Mouse (Mus musculus) embryonic facial prominence, embryonic 10.5 days (tissue): ENCODE measurements around the gene Ppp1r21. TPM values are rescaled to one million over a fixed set of nuclear protein-coding genes. Genes with fewer than 3 reads are reported as not detected.

ENCODE experiments used
- DNase-seq: peaks from one replicate; pipeline ENCODE4 v3.0.0-alpha.2; 2017; ENCODE audit warnings: low spot score
- H3K27ac ChIP-seq: fragments of 300-500 bp; sonication (generic); replicated peaks from 2 replicates; pipeline ENCODE4 v1.5.1; 2016; ENCODE audit warnings: mild to moderate bottlenecking
- H3K27me3 ChIP-seq: fragments of 300-500 bp; sonication (generic); replicated peaks from 2 replicates; pipeline ENCODE4 v1.6.1; 2016; ENCODE audit warnings: low read depth, mild to moderate bottlenecking; ENCODE audit not compliant: poor library complexity, severe bottlenecking
- H3K36me3 ChIP-seq: fragments of 300-500 bp; sonication (generic); replicated peaks from 2 replicates; pipeline ENCODE4 v1.6.1; 2016; ENCODE audit warnings: mild to moderate bottlenecking, moderate library complexity
- H3K4me1 ChIP-seq: fragments of 300-500 bp; sonication (generic); 2 replicates; pipeline ENCODE4 v1.6.1; 2016
- H3K4me3 ChIP-seq: fragments of 300-500 bp; sonication (generic); 2 replicates; pipeline ENCODE4 v1.5.1; 2016; ENCODE audit warnings: mild to moderate bottlenecking, moderate library complexity
- H3K9me3 ChIP-seq: fragments of 300-500 bp; sonication (generic); 2 replicates; pipeline ENCODE4 v1.6.1; 2016; ENCODE audit warnings: mild to moderate bottlenecking
- WGBS: fragments of 180-500 bp; shearing (Covaris S2); methylation state at CpG from one replicate; pipeline ENCODE4 v1.1.7; 2016; 5-methylcytosine and 5-hydroxymethylcytosine counted together
- polyA plus RNA-seq: library from polyadenylated mRNA; unstranded; fragments of >200 nt; fragmentation: Nextera tagmentation; extraction: Ambion mirVana; gene quantifications from 2 replicates; pipeline ENCODE4 v1.2.1, GENCODE M21; 2016

Gene Ppp1r21
- polyA plus RNA-seq, 1 experiment from 2014 or later = 17.9 TPM

DNA sequence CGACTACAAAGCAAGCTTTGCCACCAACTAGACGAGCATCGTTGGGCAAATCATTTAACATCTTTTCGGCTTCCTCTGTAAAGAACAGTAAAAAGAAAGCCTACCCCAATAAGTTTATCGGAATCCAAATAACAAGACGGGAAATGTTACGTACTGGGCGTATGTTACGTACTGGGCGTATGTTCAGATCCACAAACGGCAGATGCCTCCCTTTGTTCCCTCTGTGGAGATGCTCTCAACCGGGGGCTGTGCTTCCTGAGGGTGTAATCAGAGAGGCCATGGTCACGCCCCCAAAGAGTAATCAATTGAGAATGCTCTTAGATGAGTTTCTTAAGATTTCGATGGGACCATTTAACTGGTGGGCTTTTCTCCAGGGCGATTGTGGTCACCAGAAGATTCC is 79.4 kb downstream of the Ppp1r21 start:
- Histone ChIP-seq H3K4me3 (no peak overlapping the region), H3K4me1 (peaks cover 14% of the 10 kb centered on the region), H3K27me3 (no peaks in the 10 kb centered on the region), H3K27ac (no peak overlapping the region), H3K9me3 (no peaks in the 10 kb centered on the region), H3K36me3 (no peaks in the 10 kb centered on the region)
- WGBS = 80% methylated on average over 15 of the region's 15 CpGs
- no peak for DNase-seq

- 57% methylated on average over 2 of the region's 2 CpGs for WGBS
Observed at GRCm38 (mm10) chr17:88611057-88611456, 81.1 kb downstream of the Ppp1r21 start.

DNA sequence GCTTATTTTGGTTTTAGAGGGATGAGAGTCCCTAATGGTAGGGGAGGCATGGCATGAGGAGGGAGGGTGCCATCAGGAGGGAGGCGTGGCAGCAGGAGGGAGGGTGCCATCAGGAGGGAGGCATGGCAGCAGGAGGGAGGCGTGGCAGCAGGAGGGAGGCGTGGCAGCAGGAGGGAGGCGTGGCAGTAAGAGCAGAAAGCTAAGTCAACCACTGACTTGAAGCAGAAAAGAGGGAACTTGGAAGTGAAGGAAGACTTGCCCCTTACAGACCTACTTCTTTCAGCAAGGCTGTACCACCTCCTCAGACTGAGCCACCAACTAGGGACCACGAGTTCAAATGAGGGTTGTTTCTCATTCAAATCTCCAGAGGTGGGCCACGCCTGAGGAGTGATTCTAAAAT is 83.3 kb downstream of the Ppp1r21 start:
- 55% methylated on average over 6 of the region's 6 CpGs for WGBS
- Histone ChIP-seq H3K9me3 (no peaks in the 10 kb centered on the region), H3K36me3 (0 out of 2 replicates have a peak, but pooled peaks cover 6% of the 10 kb centered on the region), H3K27ac (no peak overlapping the region), H3K4me3 (no peak overlapping the region), H3K27me3 (no peaks in the 10 kb centered on the region), H3K4me1 (peaks cover 14% of the 10 kb centered on the region)
- DNase-seq = no peak

More at GRCm38 (mm10) chr17:88611057-88611456, 81.1 kb downstream of the Ppp1r21 start:
- peaks cover 14% of the 10 kb centered on the region for H3K4me1 ChIP-seq
- no peak for DNase-seq
- H3K4me3 ChIP-seq = no peak overlapping the region
- no peaks in the 10 kb centered on the region for H3K9me3 ChIP-seq
- no peak overlapping the region for H3K27ac ChIP-seq
- no peaks in the 10 kb centered on the region for H3K36me3 ChIP-seq
- H3K27me3 ChIP-seq = no peaks in the 10 kb centered on the region

DNA sequence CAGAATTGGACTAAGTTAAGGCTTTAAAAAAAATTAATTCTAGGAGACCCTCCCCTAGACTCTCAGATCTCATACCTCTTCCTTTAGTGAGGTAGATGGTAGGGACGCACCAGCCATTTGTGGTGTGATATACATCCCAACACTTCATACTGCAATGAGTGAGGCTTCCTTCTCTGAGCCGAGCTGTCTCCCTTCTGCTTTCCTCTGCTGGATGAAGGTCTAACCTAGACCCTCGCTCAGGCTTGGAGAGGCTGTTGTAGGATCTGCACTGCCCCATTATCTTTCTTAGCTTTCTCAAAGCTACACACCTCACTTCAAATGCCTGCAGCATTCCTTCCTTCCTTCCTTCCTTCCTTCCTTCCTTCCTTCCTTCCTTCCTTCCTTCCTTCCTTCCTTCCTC is 83.8 kb downstream of the Ppp1r21 start:
- Histone ChIP-seq H3K4me3 (no peak overlapping the region), H3K36me3 (0 out of 2 replicates have a peak, but pooled peaks cover 6% of the 10 kb centered on the region), H3K9me3 (no peaks in the 10 kb centered on the region), H3K4me1 (peaks cover 14% of the 10 kb centered on the region), H3K27me3 (no peaks in the 10 kb centered on the region), H3K27ac (no peak overlapping the region)
- WGBS = 92% methylated on average over 3 of the region's 3 CpGs
- DNase-seq = no peak

DNA sequence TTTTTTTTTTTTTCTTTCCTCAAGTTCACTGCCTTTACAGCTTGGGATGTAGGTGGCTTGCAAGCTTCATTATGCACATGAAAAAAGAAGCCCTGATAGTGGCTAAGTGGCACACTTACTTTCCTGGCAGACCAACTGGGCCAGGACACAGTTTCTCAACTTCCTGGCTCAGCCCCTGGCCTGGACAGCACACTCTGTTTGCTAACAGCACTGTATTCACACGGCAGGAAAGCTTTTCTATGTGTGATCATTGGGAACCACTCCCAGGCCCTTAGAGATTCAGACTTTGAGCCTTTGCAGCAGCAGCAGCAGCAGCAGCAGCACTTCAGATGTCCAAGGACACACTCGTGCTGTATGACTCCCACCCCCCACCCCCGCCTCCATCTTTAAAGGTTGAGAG is 84.3 kb downstream of the Ppp1r21 start:
- Histone ChIP-seq H3K36me3 (0 out of 2 replicates have a peak, but pooled peaks cover 6% of the 10 kb centered on the region), H3K27me3 (no peaks in the 10 kb centered on the region), H3K27ac (no peak overlapping the region), H3K4me1 (peaks cover 14% of the 10 kb centered on the region), H3K4me3 (no peak overlapping the region), H3K9me3 (no peaks in the 10 kb centered on the region)
- peak; percentile 6 for DNase-seq
- WGBS = 64% methylated on average over 3 of the region's 3 CpGs

GRCm38 (mm10) chr17:88614733-88615132 is 84.8 kb downstream of the Ppp1r21 start:
- no peak overlapping the region for H3K4me3 ChIP-seq
- H3K27ac ChIP-seq = no peak overlapping the region
- H3K27me3 ChIP-seq = no peaks in the 10 kb centered on the region
- H3K4me1 ChIP-seq = peaks cover 14% of the 10 kb centered on the region
- no peaks in the 10 kb centered on the region for H3K9me3 ChIP-seq
- WGBS = 88% methylated on average over 1 of the region's 1 CpGs
- no peak for DNase-seq
- H3K36me3 ChIP-seq = 0 out of 2 replicates have a peak, but pooled peaks cover 6% of the 10 kb centered on the region

- 88% methylated on average over 1 of the region's 1 CpGs for WGBS
- Histone ChIP-seq H3K4me3 (no peak overlapping the region), H3K27ac (no peak overlapping the region), H3K27me3 (no peaks in the 10 kb centered on the region), H3K9me3 (no peaks in the 10 kb centered on the region), H3K4me1 (peaks cover 13% of the 10 kb centered on the region), H3K36me3 (peaks cover 8% of the 10 kb centered on the region)
- no peak for DNase-seq
Observed at GRCm38 (mm10) chr17:88615492-88616155, 85.7 kb downstream of the Ppp1r21 start.

- DNase-seq = peak; percentile 7
- peaks cover 8% of the 10 kb centered on the region for H3K4me1 ChIP-seq
- WGBS = 86% methylated on average over 4 of the region's 4 CpGs
- no peaks in the 10 kb centered on the region for H3K27me3 ChIP-seq
- no peak overlapping the region for H3K27ac ChIP-seq
- H3K9me3 ChIP-seq = no peaks in the 10 kb centered on the region
- peaks cover 28% of the 10 kb centered on the region for H3K36me3 ChIP-seq
- H3K4me3 ChIP-seq = no peak overlapping the region
Observed at GRCm38 (mm10) chr17:88620935-88621334, 91.0 kb downstream of the Ppp1r21 start.

DNA sequence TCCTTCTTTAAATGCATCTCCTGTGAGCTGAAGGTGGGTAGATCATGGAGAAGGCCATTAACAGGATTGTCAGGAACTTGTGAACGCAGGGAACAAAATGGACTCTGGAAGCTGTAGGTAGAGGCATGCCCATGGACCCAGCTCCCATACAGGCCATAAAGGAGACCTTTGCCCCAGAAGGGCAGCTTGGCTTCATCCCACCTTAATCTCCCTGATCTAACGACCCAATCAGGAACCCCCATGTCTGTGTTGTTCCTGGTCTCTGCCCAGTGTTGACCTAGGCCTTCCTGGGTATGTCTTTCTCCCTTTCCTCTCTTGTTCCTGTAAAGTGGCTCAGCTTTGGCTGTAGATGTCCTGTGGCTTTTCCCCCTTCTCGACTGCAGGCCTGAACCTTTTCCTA is 91.5 kb downstream of the Ppp1r21 start:
- 85% methylated on average over 3 of the region's 3 CpGs for WGBS
- DNase-seq = peak; percentile 4

DNA sequence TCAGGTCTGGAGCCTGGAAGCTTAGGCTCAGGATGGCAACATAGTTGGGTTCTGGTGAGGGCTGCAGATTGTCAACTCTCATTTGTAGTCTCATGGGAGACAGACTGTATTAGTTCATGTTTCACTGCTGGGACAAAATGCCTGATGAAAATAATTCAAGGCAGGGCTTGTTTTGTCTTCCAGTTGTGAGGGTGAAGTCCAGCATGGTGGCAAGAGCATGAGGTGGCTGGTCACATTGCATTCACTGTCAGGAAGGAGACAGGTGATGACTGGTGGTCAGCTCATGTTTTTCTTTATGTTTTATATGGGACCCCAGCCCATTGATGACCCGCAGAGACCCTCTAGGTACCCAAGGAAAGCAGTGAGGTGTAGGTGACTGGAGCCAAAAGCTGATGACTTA is 92.8 kb downstream of the Ppp1r21 start:
- Histone ChIP-seq H3K4me1 (peaks cover 22% of the 10 kb centered on the region), H3K9me3 (no peaks in the 10 kb centered on the region), H3K4me3 (no peak overlapping the region), H3K36me3 (peaks cover 21% of the 10 kb centered on the region), H3K27me3 (no peaks in the 10 kb centered on the region), H3K27ac (no peak overlapping the region)
- peak; percentile 2 for DNase-seq
- 89% methylated on average over 1 of the region's 1 CpGs for WGBS

More for the DNA sequence above, 91.5 kb downstream of the Ppp1r21 start:
- H3K4me3 ChIP-seq = no peak overlapping the region
- H3K4me1 ChIP-seq = peaks cover 12% of the 10 kb centered on the region
- no peaks in the 10 kb centered on the region for H3K9me3 ChIP-seq
- no peak overlapping the region for H3K27ac ChIP-seq
- H3K27me3 ChIP-seq = no peaks in the 10 kb centered on the region
- peaks cover 28% of the 10 kb centered on the region for H3K36me3 ChIP-seq

DNA sequence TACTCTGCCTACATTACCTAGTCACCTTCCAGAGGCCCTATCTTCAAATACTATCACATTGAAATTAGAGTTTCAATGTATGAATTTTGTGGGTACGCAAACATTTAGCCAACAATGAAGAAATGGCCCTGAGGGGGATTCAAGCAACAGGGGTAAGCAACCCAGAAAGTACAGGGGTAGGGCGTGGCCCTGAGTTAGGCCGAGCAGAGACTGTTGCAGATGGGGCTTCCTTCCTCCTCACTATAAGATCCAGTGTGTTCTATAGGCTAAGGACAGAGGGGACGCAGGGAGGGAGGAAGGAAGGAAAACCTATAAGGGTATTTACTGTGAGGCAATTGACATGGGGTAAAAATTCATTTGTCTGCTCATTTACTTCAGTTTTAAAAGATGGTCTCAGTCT is 94.5 kb downstream of the Ppp1r21 start:
- no peaks in the 10 kb centered on the region for H3K27me3 ChIP-seq
- DNase-seq = no peak
- WGBS = 87% methylated on average over 4 of the region's 4 CpGs

GRCm38 (mm10) chr17:88625350-88625749 is 95.4 kb downstream of the Ppp1r21 start:
- Histone ChIP-seq H3K36me3 (peaks cover 21% of the 10 kb centered on the region), H3K9me3 (no peaks in the 10 kb centered on the region), H3K27ac (peak overlapping the region; percentile 77), H3K27me3 (no peaks in the 10 kb centered on the region), H3K4me3 (no peak overlapping the region), H3K4me1 (peaks cover 42% of the 10 kb centered on the region)
- WGBS = 95% methylated on average over 13 of the region's 13 CpGs
- DNase-seq = no peak

More for the DNA sequence above, 94.5 kb downstream of the Ppp1r21 start:
- H3K9me3 ChIP-seq = no peaks in the 10 kb centered on the region
- peaks cover 21% of the 10 kb centered on the region for H3K36me3 ChIP-seq
- H3K27ac ChIP-seq = no peak overlapping the region
- peaks cover 33% of the 10 kb centered on the region for H3K4me1 ChIP-seq
- no peak overlapping the region for H3K4me3 ChIP-seq

DNA sequence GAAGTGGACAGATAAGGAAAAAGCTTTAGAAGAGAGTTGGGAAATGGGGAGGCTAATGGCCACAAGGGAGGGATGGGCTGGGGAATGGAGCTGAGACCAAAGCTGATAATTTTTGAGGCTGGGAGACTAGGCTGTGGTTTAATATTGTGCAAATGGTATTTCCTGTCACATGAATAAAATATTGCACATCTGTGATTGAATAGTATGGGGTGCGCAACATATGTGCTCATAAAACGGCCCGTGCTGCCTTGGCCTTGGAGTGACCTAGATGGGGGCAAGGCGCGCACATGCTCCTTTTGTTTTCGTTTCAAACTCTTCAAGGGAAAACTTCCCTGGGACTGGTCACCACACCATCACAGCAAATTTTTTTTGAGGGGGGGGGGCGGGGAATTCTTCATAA is 96.0 kb downstream of the Ppp1r21 start:
- peak overlapping the region; percentile 77 for H3K27ac ChIP-seq
- 63% methylated on average over 7 of the region's 7 CpGs for WGBS
- no peaks in the 10 kb centered on the region for H3K9me3 ChIP-seq
- H3K4me3 ChIP-seq = no peak overlapping the region
- peaks cover 17% of the 10 kb centered on the region for H3K36me3 ChIP-seq
- peaks cover 48% of the 10 kb centered on the region for H3K4me1 ChIP-seq
- no peak for DNase-seq
- no peaks in the 10 kb centered on the region for H3K27me3 ChIP-seq
